Mouse (Mus musculus) embryonic facial prominence, embryonic 10.5 days (tissue): ENCODE measurements at regions not wholly inside any gene's neighbourhood (a gene's known extent, or its start where the extent isn't known, plus 50 kb on each side); places are given as distances from the start of the nearest gene placed in this dataset.

Source experiments
- DNase-seq: peaks from one replicate; pipeline ENCODE4 v3.0.0-alpha.2; 2017; ENCODE audit warnings: low spot score
- H3K27ac ChIP-seq: fragments of 300-500 bp; sonication (generic); replicated peaks from 2 replicates; pipeline ENCODE4 v1.5.1; 2016; ENCODE audit warnings: mild to moderate bottlenecking
- H3K27me3 ChIP-seq: fragments of 300-500 bp; sonication (generic); replicated peaks from 2 replicates; pipeline ENCODE4 v1.6.1; 2016; ENCODE audit warnings: low read depth, mild to moderate bottlenecking; ENCODE audit not compliant: poor library complexity, severe bottlenecking
- H3K36me3 ChIP-seq: fragments of 300-500 bp; sonication (generic); replicated peaks from 2 replicates; pipeline ENCODE4 v1.6.1; 2016; ENCODE audit warnings: mild to moderate bottlenecking, moderate library complexity
- H3K4me1 ChIP-seq: fragments of 300-500 bp; sonication (generic); 2 replicates; pipeline ENCODE4 v1.6.1; 2016
- H3K4me3 ChIP-seq: fragments of 300-500 bp; sonication (generic); 2 replicates; pipeline ENCODE4 v1.5.1; 2016; ENCODE audit warnings: mild to moderate bottlenecking, moderate library complexity
- H3K9me3 ChIP-seq: fragments of 300-500 bp; sonication (generic); 2 replicates; pipeline ENCODE4 v1.6.1; 2016; ENCODE audit warnings: mild to moderate bottlenecking
- WGBS: fragments of 180-500 bp; shearing (Covaris S2); methylation state at CpG from one replicate; pipeline ENCODE4 v1.1.7; 2016; 5-methylcytosine and 5-hydroxymethylcytosine counted together

- Histone ChIP-seq H3K27me3 (no peaks in the 10 kb centered on the region), H3K27ac (no peak overlapping the region), H3K9me3 (no peaks in the 10 kb centered on the region), H3K4me3 (no peak overlapping the region), H3K36me3 (no peaks in the 10 kb centered on the region), H3K4me1 (peaks cover 23% of the 10 kb centered on the region)
- peak; percentile 14 for DNase-seq
- 68% methylated on average over 11 of the region's 11 CpGs for WGBS
These were observed 214.0 kb downstream of the Sptssa start for GRCm38 (mm10) chr12:54442408-54442807.

GRCm38 (mm10) chr12:54440851-54441593 lies 215.4 kb downstream of the Sptssa start:
- no peak overlapping the region for H3K4me3 ChIP-seq
- no peak overlapping the region for H3K27ac ChIP-seq
- no peaks in the 10 kb centered on the region for H3K9me3 ChIP-seq
- H3K27me3 ChIP-seq = no peaks in the 10 kb centered on the region
- H3K36me3 ChIP-seq = no peaks in the 10 kb centered on the region
- H3K4me1 ChIP-seq = peaks cover 20% of the 10 kb centered on the region
- WGBS = 83% methylated on average over 6 of the region's 6 CpGs
- DNase-seq = no peak

GRCm38 (mm10) chr12:54438793-54439192 lies 217.6 kb downstream of the Sptssa start:
- Histone ChIP-seq H3K27me3 (no peaks in the 10 kb centered on the region), H3K4me3 (no peak overlapping the region), H3K4me1 (peaks cover 17% of the 10 kb centered on the region), H3K27ac (no peak overlapping the region), H3K36me3 (no peaks in the 10 kb centered on the region), H3K9me3 (no peaks in the 10 kb centered on the region)
- DNase-seq = no peak
- WGBS = 72% methylated on average over 4 of the region's 4 CpGs

GRCm38 (mm10) chr12:54425236-54425635 lies 221.6 kb upstream of the Egln3 start:
- Histone ChIP-seq H3K27me3 (no peaks in the 10 kb centered on the region), H3K36me3 (no peaks in the 10 kb centered on the region), H3K9me3 (no peaks in the 10 kb centered on the region), H3K4me1 (peaks cover 2% of the 10 kb centered on the region; the same call in 1 of the 2 replicates), H3K27ac (no peak overlapping the region), H3K4me3 (no peak overlapping the region)
- WGBS = 86% methylated on average over 6 of the region's 6 CpGs
- no peak for DNase-seq

- no peak for DNase-seq
- Histone ChIP-seq H3K9me3 (no peaks in the 10 kb centered on the region), H3K36me3 (no peaks in the 10 kb centered on the region), H3K4me3 (no peak overlapping the region), H3K27me3 (no peaks in the 10 kb centered on the region), H3K4me1 (peaks cover 4% of the 10 kb centered on the region; the same call in 1 of the 2 replicates), H3K27ac (no peak overlapping the region)
- 58% methylated on average over 1 of the region's 1 CpGs for WGBS
These were observed 211.2 kb upstream of the Egln3 start for GRCm38 (mm10) chr12:54414829-54415228.

GRCm38 (mm10) chr12:54414201-54414600 lies 210.5 kb upstream of the Egln3 start:
- WGBS = 88% methylated on average over 5 of the region's 5 CpGs

GRCm38 (mm10) chr12:54410038-54410605 lies 206.5 kb upstream of the Egln3 start:
- H3K4me1 ChIP-seq = peaks cover 5% of the 10 kb centered on the region; the same call in 1 of the 2 replicates
- WGBS = 50% methylated on average over 7 of the region's 7 CpGs
- no peak for DNase-seq
- H3K27me3 ChIP-seq = no peaks in the 10 kb centered on the region
- no peaks in the 10 kb centered on the region for H3K9me3 ChIP-seq
- H3K36me3 ChIP-seq = no peaks in the 10 kb centered on the region
- no peak overlapping the region for H3K4me3 ChIP-seq
- H3K27ac ChIP-seq = 0 out of 2 replicates have a peak overlapping the region, but pooled peaks have one; percentile 16

More at GRCm38 (mm10) chr12:54414201-54414600, 210.5 kb upstream of the Egln3 start:
- no peak for DNase-seq
- Histone ChIP-seq H3K27me3 (no peaks in the 10 kb centered on the region), H3K4me1 (peaks cover 4% of the 10 kb centered on the region; the same call in 1 of the 2 replicates), H3K27ac (no peak overlapping the region), H3K9me3 (no peaks in the 10 kb centered on the region), H3K4me3 (no peak overlapping the region), H3K36me3 (no peaks in the 10 kb centered on the region)

- no peaks in the 10 kb centered on the region for H3K36me3 ChIP-seq
- H3K4me1 ChIP-seq = peaks cover 7% of the 10 kb centered on the region; the same call in 1 of the 2 replicates
- 87% methylated on average over 6 of the region's 6 CpGs for WGBS
- no peak for DNase-seq
- H3K27ac ChIP-seq = no peak overlapping the region
- H3K27me3 ChIP-seq = no peaks in the 10 kb centered on the region
- H3K4me3 ChIP-seq = no peak overlapping the region
- no peaks in the 10 kb centered on the region for H3K9me3 ChIP-seq
These were observed 205.2 kb upstream of the Egln3 start for GRCm38 (mm10) chr12:54408906-54409305.

GRCm38 (mm10) chr12:54407301-54407896 lies 203.7 kb upstream of the Egln3 start:
- H3K4me1 ChIP-seq = peaks cover 7% of the 10 kb centered on the region; the same call in 1 of the 2 replicates
- DNase-seq = no peak
- H3K9me3 ChIP-seq = no peaks in the 10 kb centered on the region
- no peaks in the 10 kb centered on the region for H3K36me3 ChIP-seq
- no peak overlapping the region for H3K4me3 ChIP-seq
- no peaks in the 10 kb centered on the region for H3K27me3 ChIP-seq
- no peak overlapping the region for H3K27ac ChIP-seq
- WGBS = 74% methylated on average over 6 of the region's 6 CpGs

- Histone ChIP-seq H3K4me3 (no peak overlapping the region), H3K4me1 (peaks cover 4% of the 10 kb centered on the region; the same call in 1 of the 2 replicates), H3K9me3 (no peaks in the 10 kb centered on the region), H3K36me3 (no peaks in the 10 kb centered on the region), H3K27ac (peak overlapping the region; percentile 44; the same call in 1 of the 2 replicates), H3K27me3 (no peaks in the 10 kb centered on the region)
- 72% methylated on average over 14 of the region's 14 CpGs for WGBS
- no peak for DNase-seq
These were observed 201.4 kb upstream of the Egln3 start for GRCm38 (mm10) chr12:54405066-54405465.

- no peaks in the 10 kb centered on the region for H3K9me3 ChIP-seq
- DNase-seq = no peak
- H3K27ac ChIP-seq = no peak overlapping the region
- H3K36me3 ChIP-seq = no peaks in the 10 kb centered on the region
- H3K4me1 ChIP-seq = 0 out of 2 replicates have a peak, but pooled peaks cover 3% of the 10 kb centered on the region
- no peak overlapping the region for H3K4me3 ChIP-seq
- no peaks in the 10 kb centered on the region for H3K27me3 ChIP-seq
- 77% methylated on average over 6 of the region's 6 CpGs for WGBS
These were observed 198.9 kb upstream of the Egln3 start for GRCm38 (mm10) chr12:54402591-54402990.

GRCm38 (mm10) chr12:54401665-54402064 lies 198.0 kb upstream of the Egln3 start:
- 0 out of 2 replicates have a peak, but pooled peaks cover 3% of the 10 kb centered on the region for H3K4me1 ChIP-seq
- H3K9me3 ChIP-seq = no peaks in the 10 kb centered on the region
- 60% methylated on average over 1 of the region's 1 CpGs for WGBS

More at GRCm38 (mm10) chr12:54401665-54402064, 198.0 kb upstream of the Egln3 start:
- no peak overlapping the region for H3K4me3 ChIP-seq
- no peak overlapping the region for H3K27ac ChIP-seq
- no peaks in the 10 kb centered on the region for H3K27me3 ChIP-seq
- no peak for DNase-seq
- H3K36me3 ChIP-seq = no peaks in the 10 kb centered on the region
